Mouse (Mus musculus): ENCODE results near the gene Clec4g. TPM values are rescaled to one million over a fixed set of nuclear protein-coding genes. Genes with fewer than 3 reads are reported as not detected.

Clec4g gene
- polyA plus RNA-seq, 1 experiment = not detected

GRCm38 (mm10) chr8:3664405-3664804 lies 56.0 kb downstream of the Clec4g start:
- H3K4me3 ChIP-seq (ENCODE audit: insufficient read depth, low read depth, low read length) = no peak overlapping the region
- H3K4me1 ChIP-seq (ENCODE audit: control insufficient read depth, insufficient read depth, insufficient read length, low read length) = no peaks in the 10 kb centered on the region; the same call in 1 of the 2 replicates
- no peak overlapping the region for H3K27ac ChIP-seq (replicated peaks; ENCODE audit: low read depth, low read length)

GRCm38 (mm10) chr8:3660889-3661288 lies 59.6 kb downstream of the Clec4g start:
- Histone ChIP-seq H3K4me1 (ENCODE audit: control insufficient read depth, insufficient read depth, insufficient read length, low read length) (peaks cover 7% of the 10 kb centered on the region; the same call in 1 of the 2 replicates), H3K27ac (replicated peaks; ENCODE audit: low read depth, low read length) (no peak overlapping the region), H3K4me3 (ENCODE audit: insufficient read depth, low read depth, low read length) (no peak overlapping the region)

Other genes starting within 250 kb of the Clec4g start
- not detected in 2 replicates for gene Tex45, start 249.8 kb downstream of the Clec4g start, polyA plus RNA-seq (2012; ENCODE audit: insufficient read depth, insufficient read length, missing spikeins)
- gene Zfp358, start 227.5 kb downstream of the Clec4g start, polyA plus RNA-seq (2012; ENCODE audit: insufficient read depth, insufficient read length, missing spikeins) = 12.6 and 13.9 TPM in 2 replicates
- 31.7 and 41.0 TPM in 2 replicates for gene Mcoln1, start 220.2 kb downstream of the Clec4g start, polyA plus RNA-seq (2012; ENCODE audit: insufficient read depth, insufficient read length, missing spikeins)
- gene Pnpla6, start 205.3 kb downstream of the Clec4g start, polyA plus RNA-seq (2012; ENCODE audit: insufficient read depth, insufficient read length, missing spikeins) = 11.3 and 12.3 TPM in 2 replicates
- gene C330021F23Rik, start 152.7 kb downstream of the Clec4g start, polyA plus RNA-seq (2012; ENCODE audit: insufficient read depth, insufficient read length, missing spikeins) = 3.7 and 6.5 TPM in 2 replicates
- gene Camsap3, start 133.4 kb downstream of the Clec4g start, polyA plus RNA-seq (2012; ENCODE audit: insufficient read depth, insufficient read length, missing spikeins) = 11.3 and 14.4 TPM in 2 replicates
- 11.9 and 12.2 TPM in 2 replicates for gene Xab2, start 99.3 kb downstream of the Clec4g start, polyA plus RNA-seq (2012; ENCODE audit: insufficient read depth, insufficient read length, missing spikeins)
- gene Pet100, start 99.1 kb downstream of the Clec4g start, polyA plus RNA-seq (2012; ENCODE audit: insufficient read depth, insufficient read length, missing spikeins) = 387 and 399 TPM in 2 replicates
- not detected in 2 replicates for gene Pcp2, start 95.1 kb downstream of the Clec4g start, polyA plus RNA-seq (2012; ENCODE audit: insufficient read depth, insufficient read length, missing spikeins)
- gene Stxbp2, start 89.7 kb downstream of the Clec4g start, polyA plus RNA-seq (2012; ENCODE audit: insufficient read depth, insufficient read length, missing spikeins) = 45.5 and 96.4 TPM in 2 replicates
- gene Retn, start 64.9 kb downstream of the Clec4g start, polyA plus RNA-seq (2012; ENCODE audit: insufficient read depth, insufficient read length, missing spikeins) = 212 and 269 TPM in 2 replicates
- gene Mcemp1, start 54.9 kb downstream of the Clec4g start, polyA plus RNA-seq (2012; ENCODE audit: insufficient read depth, insufficient read length, missing spikeins) = not detected in 2 replicates
- 210 and 321 TPM in 2 replicates for gene Fcor, start 48.3 kb downstream of the Clec4g start, polyA plus RNA-seq (2012; ENCODE audit: insufficient read depth, insufficient read length, missing spikeins)
- gene Trappc5, start 44.4 kb downstream of the Clec4g start, polyA plus RNA-seq (2012; ENCODE audit: insufficient read depth, insufficient read length, missing spikeins) = 13.6 and 22.3 TPM in 2 replicates
- gene Fcer2a, start 26.5 kb downstream of the Clec4g start, polyA plus RNA-seq (2012; ENCODE audit: insufficient read depth, insufficient read length, missing spikeins) = 0.83 TPM in 1 of 2 replicates, not detected in the other
- gene Cd209a, start 28.3 kb upstream of the Clec4g start, polyA plus RNA-seq (2012; ENCODE audit: insufficient read depth, insufficient read length, missing spikeins) = 6.4 and 10.3 TPM in 2 replicates
- not detected in 2 replicates for gene Cd209e, start 133.7 kb upstream of the Clec4g start, polyA plus RNA-seq (2012; ENCODE audit: insufficient read depth, insufficient read length, missing spikeins)
- gene Cd209d, start 157.9 kb upstream of the Clec4g start, polyA plus RNA-seq (2012; ENCODE audit: insufficient read depth, insufficient read length, missing spikeins) = 4.2 and 11.0 TPM in 2 replicates
- 1.4 and 3.5 TPM in 2 replicates for gene Cd209b, start 206.2 kb upstream of the Clec4g start, polyA plus RNA-seq (2012; ENCODE audit: insufficient read depth, insufficient read length, missing spikeins)
- gene Cd209c, start 234.1 kb upstream of the Clec4g start, polyA plus RNA-seq (2012; ENCODE audit: insufficient read depth, insufficient read length, missing spikeins) = 1.0 TPM in 1 of 2 replicates, not detected in the other